Mouse (Mus musculus) retina, postnatal 7 days (tissue): ENCODE data around the gene Vmn2r95.
"Not testable (repeated sequence)": the region's sequence is repeated elsewhere in the genome, so short reads cannot be mapped to it uniquely, and the experiment has no call there.

Experiments used
- DNase-seq: peaks from one replicate; pipeline ENCODE4 v3.0.0-alpha.2; 2012; ENCODE audit warnings: low read depth, low spot score

Gene Vmn2r95

DNA sequence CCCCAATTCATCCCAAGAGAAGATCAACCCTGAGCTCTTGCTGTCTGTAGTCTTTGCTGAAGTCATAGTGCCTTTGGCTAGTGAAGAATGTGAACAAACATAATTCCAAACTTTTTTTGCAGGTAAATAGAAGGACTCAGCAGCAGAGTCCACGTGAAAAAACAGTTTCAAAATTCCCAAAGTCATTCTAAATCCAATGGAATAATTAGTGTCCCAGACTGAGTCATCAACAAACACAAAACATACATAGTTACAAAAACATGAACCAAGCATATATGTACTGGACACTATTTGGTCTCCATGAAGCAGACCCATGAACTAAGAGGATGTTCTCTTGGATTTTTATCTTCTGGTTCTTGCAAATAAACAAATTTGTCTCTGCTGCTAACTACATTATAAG is at the start of gene Vmn2r95:
Gene Vmn2r95 (plus strand): TSS at position 301 of the 400 bp plus-strand sequence.
- DNase-seq = no peak

DNA sequence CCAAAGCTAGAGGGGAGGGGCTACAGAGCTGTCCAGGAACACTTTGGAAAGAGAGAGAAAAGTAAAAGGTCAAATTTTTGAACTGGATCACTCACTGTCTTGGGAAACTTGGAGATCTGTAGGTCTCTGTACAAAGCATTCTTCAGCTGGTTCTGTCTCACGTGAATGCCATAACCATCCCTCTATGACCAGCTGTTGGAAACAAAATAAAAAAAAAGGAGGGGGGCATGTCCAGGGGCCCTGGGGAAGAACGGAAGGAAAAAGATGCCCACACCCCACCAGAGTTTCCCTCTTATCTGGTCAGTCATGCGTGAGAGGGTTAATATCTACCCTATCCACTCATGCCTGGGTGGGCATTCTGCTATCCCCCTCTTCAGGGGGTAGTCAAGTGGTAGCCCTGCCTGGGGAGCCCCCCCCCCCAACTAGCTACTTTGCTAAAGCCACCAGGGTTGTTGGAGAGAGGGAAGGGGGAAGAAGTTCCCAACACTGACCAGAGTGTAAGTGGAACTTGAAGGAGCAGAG is 31.8 kb downstream of the Vmn2r95 start:
- no peak for DNase-seq

- DNase-seq = not testable (repeated sequence)
Observed at GRCm38 (mm10) chr17:18458126-18458634, 34.3 kb downstream of the Vmn2r95 start.

GRCm38 (mm10) chr17:18462695-18463094 is 38.8 kb downstream of the Vmn2r95 start:
- no peak for DNase-seq

GRCm38 (mm10) chr17:18479885-18480284 is 56.0 kb downstream of the Vmn2r95 start:
- DNase-seq = no peak
